Mouse (Mus musculus) spleen, adult 2 months (tissue): Measurements from ENCODE around the gene Lbhd1. TPM values are rescaled to one million over a fixed set of nuclear protein-coding genes. Genes with fewer than 3 reads are reported as not detected.

ENCODE experiments used
- DNase-seq, 2 experiments: peaks; one replicate each; pipeline versions ENCODE4 v3.0.0 to v3.0.0-alpha.2; 2012 to 2021; ENCODE audit warnings: low spot score in 2 of 2, low read depth in 1 of 2
- H3K27ac ChIP-seq: fragments of 200-500 bp; 2 replicates; pipeline ENCODE4 v1.5.1; 2012; ENCODE audit warnings: low read length, inconsistent platforms; ENCODE audit not compliant: insufficient read depth
- H3K27me3 ChIP-seq: fragments of 200-500 bp; 2 replicates; pipeline ENCODE4 v1.6.1; 2012; ENCODE audit warnings: mild to moderate bottlenecking, moderate library complexity, low read length, inconsistent platforms; ENCODE audit not compliant: control insufficient read depth, insufficient read depth
- H3K36me3 ChIP-seq: fragments of 200-500 bp; 2 replicates; pipeline ENCODE4 v1.6.1; 2012; ENCODE audit warnings: mild to moderate bottlenecking, low read length, inconsistent platforms; ENCODE audit not compliant: control insufficient read depth, insufficient read depth
- H3K4me1 ChIP-seq: fragments of 200-500 bp; 2 replicates; pipeline ENCODE4 v1.6.1; 2011; ENCODE audit warnings: inconsistent platforms; ENCODE audit not compliant: control insufficient read depth, insufficient read depth, insufficient read length
- H3K4me3 ChIP-seq: fragments of 200-500 bp; 2 replicates; pipeline ENCODE4 v1.5.1; 2011; ENCODE audit warnings: mild to moderate bottlenecking, inconsistent platforms; ENCODE audit not compliant: insufficient read depth, insufficient read length; ENCODE audit errors: extremely low read depth
- CTCF ChIP-seq: fragments of 200-500 bp; IDR thresholded peaks from 2 replicates; pipeline ENCODE4 v1.5.1; 2011; ENCODE audit warnings: mild to moderate bottlenecking, inconsistent platforms; ENCODE audit not compliant: insufficient read depth, insufficient read length, insufficient replicate concordance; ENCODE audit errors: extremely low read depth
- POLR2A ChIP-seq: fragments of 200-500 bp; IDR thresholded peaks from 2 replicates; pipeline ENCODE4 v1.6.1; 2011; ENCODE audit warnings: low read depth, low read length, inconsistent platforms
- WGBS: fragments of 180-500 bp; shearing (Covaris S2); methylation state at CpG from one replicate; pipeline ENCODE4 v1.1.7; 2018; 5-methylcytosine and 5-hydroxymethylcytosine counted together
- polyA plus RNA-seq: library from polyadenylated mRNA; depleted of rRNA; stranded (reverse); fragments of >200 nt; gene quantifications from 2 replicates; pipeline ENCODE4 v1.2.3, GENCODE M21; 2012; rRNA removed

Lbhd1 gene
- polyA plus RNA-seq, 1 experiment: 1.4 TPM

DNA sequence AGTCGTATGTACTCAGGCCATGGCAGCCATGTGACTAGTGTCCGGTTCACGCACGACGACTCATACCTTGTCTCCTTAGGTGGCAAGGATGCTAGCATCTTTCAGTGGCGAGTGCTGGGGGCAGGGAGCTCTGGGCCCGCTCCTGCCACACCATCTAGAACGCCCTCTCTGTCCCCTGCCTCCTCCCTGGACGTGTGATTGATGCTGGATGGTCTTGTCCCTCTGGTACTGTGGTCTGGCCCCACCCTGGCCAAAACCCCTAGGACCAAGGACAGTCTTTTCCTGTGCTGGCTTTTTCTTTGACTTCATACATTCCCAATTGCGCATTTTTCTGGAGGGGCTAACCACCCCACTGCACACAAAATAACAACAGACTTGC is 57.6 kb downstream of the Lbhd1 start:
- H3K36me3 ChIP-seq: peaks cover 31% of the 10 kb centered on the region

GRCm38 (mm10) chr19:8941515-8942217 is 58.1 kb downstream of the Lbhd1 start, which contains the start of gene Mta2:
Gene Mta2, plus strand, starts transcription at chr19:8941875.
- Histone ChIP-seq H3K4me1 (peaks cover 17% of the 10 kb centered on the region), H3K36me3 (peaks cover 30% of the 10 kb centered on the region), H3K27ac (peak within 1 kb of the TSS; percentile 99), H3K4me3 (peak within 1 kb of the TSS; percentile 93), H3K27me3 (no peaks in the 10 kb centered on the region)
- DNase-seq: peak; percentile 95 to 97
- WGBS: under 1% methylated on average over 64 of the region's 64 CpGs
- no peak for TF ChIP-seq CTCF
- TF ChIP-seq POLR2A: peak; percentile 89

More for the DNA sequence above, 57.6 kb downstream of the Lbhd1 start:
- Histone ChIP-seq H3K27ac (peak overlapping the region; percentile 65), H3K4me3 (peak overlapping the region; percentile 36; the same call in 1 of the 2 replicates), H3K27me3 (no peaks in the 10 kb centered on the region), H3K4me1 (peaks cover 17% of the 10 kb centered on the region)
- no peak for TF ChIP-seq POLR2A
- no peak for TF ChIP-seq CTCF
- DNase-seq: no peak
- WGBS: 59% methylated on average over 10 of the region's 10 CpGs

Other genes starting within 250 kb of the Lbhd1 start
- 0.05 and 0.07 TPM in 2 replicates for gene Chrm1, start 219.9 kb upstream of the Lbhd1 start, polyA plus RNA-seq
- 122 and 129 TPM in 2 replicates for gene Slc3a2, start 160.4 kb upstream of the Lbhd1 start, polyA plus RNA-seq
- 26.2 and 30.2 TPM in 2 replicates for gene Wdr74, start 147.9 kb upstream of the Lbhd1 start, polyA plus RNA-seq
- not detected in 2 replicates for gene 1700092M07Rik, start 143.0 kb upstream of the Lbhd1 start, polyA plus RNA-seq
- 52.8 and 53.0 TPM in 2 replicates for gene Stx5a, start 142.3 kb upstream of the Lbhd1 start, polyA plus RNA-seq
- gene Nxf1, start 126.7 kb upstream of the Lbhd1 start, polyA plus RNA-seq: 80.2 and 104 TPM in 2 replicates
- gene Tmem223, start 112.7 kb upstream of the Lbhd1 start, polyA plus RNA-seq: 86.1 and 135 TPM in 2 replicates
- 87.9 and 117 TPM in 2 replicates for gene Tmem179b, start 109.3 kb upstream of the Lbhd1 start, polyA plus RNA-seq
- 11.3 and 15.8 TPM in 2 replicates for gene Taf6l, start 97.3 kb upstream of the Lbhd1 start, polyA plus RNA-seq
- gene Polr2g, start 85.2 kb upstream of the Lbhd1 start, polyA plus RNA-seq: 27.9 and 30.3 TPM in 2 replicates
- gene Zbtb3, start 81.2 kb upstream of the Lbhd1 start, polyA plus RNA-seq: 2.4 and 2.5 TPM in 2 replicates
- gene Ttc9c, start 64.4 kb upstream of the Lbhd1 start, polyA plus RNA-seq: 13.2 and 14.2 TPM in 2 replicates
- 22.0 and 25.4 TPM in 2 replicates for gene Hnrnpul2, start 63.7 kb upstream of the Lbhd1 start, polyA plus RNA-seq
- gene AC129217.1, start 54.0 kb upstream of the Lbhd1 start, polyA plus RNA-seq: not detected in 2 replicates
- 91.7 and 116 TPM in 2 replicates for gene Bscl2, start 46.3 kb upstream of the Lbhd1 start, polyA plus RNA-seq
- 0.05 and 0.09 TPM in 2 replicates for gene Gng3, start 44.5 kb upstream of the Lbhd1 start, polyA plus RNA-seq
- gene Lrrn4cl, start 33.0 kb upstream of the Lbhd1 start, polyA plus RNA-seq: 0.23 and 0.27 TPM in 2 replicates
- gene Ubxn1, start 12.2 kb upstream of the Lbhd1 start, polyA plus RNA-seq: 57.9 and 80.6 TPM in 2 replicates
- 20.8 and 27.9 TPM in 2 replicates for gene Uqcc3, start 2.8 kb upstream of the Lbhd1 start, polyA plus RNA-seq
- not detected in 2 replicates for gene Gm49403, start 198 bp downstream of the Lbhd1 start, polyA plus RNA-seq
- gene 1810009A15Rik, start 5.1 kb downstream of the Lbhd1 start, polyA plus RNA-seq: 11.5 and 15.2 TPM in 2 replicates
- gene Gm49416, start 5.2 kb downstream of the Lbhd1 start, polyA plus RNA-seq: 1.2 TPM in 1 of 2 replicates, not detected in the other
- 21.2 and 27.5 TPM in 2 replicates for gene Ints5, start 9.3 kb downstream of the Lbhd1 start, polyA plus RNA-seq
- 85.2 and 86.9 TPM in 2 replicates for gene Ganab, start 14.3 kb downstream of the Lbhd1 start, polyA plus RNA-seq
- 86.0 and 93.4 TPM in 2 replicates for gene B3gat3, start 36.6 kb downstream of the Lbhd1 start, polyA plus RNA-seq
- 10.0 and 11.9 TPM in 2 replicates for gene Rom1, start 45.6 kb downstream of the Lbhd1 start, polyA plus RNA-seq
- gene Eml3, start 45.8 kb downstream of the Lbhd1 start, polyA plus RNA-seq: 72.3 and 77.7 TPM in 2 replicates
- gene Mta2, start 58.1 kb downstream of the Lbhd1 start, polyA plus RNA-seq: 35.0 and 37.7 TPM in 2 replicates
- 18.3 and 22.3 TPM in 2 replicates for gene Tut1, start 70.1 kb downstream of the Lbhd1 start, polyA plus RNA-seq
- gene Eef1g, start 83.3 kb downstream of the Lbhd1 start, polyA plus RNA-seq: 206 and 242 TPM in 2 replicates
- 6.9 and 8.0 TPM in 2 replicates for gene Ahnak, start 105.6 kb downstream of the Lbhd1 start, polyA plus RNA-seq
- 0.26 and 0.91 TPM in 2 replicates for gene Scgb1a1, start 204.2 kb downstream of the Lbhd1 start, polyA plus RNA-seq